Mouse (Mus musculus) inflammation-experienced regulatory T-cells (primary cell): ENCODE results near the gene Pde6h. TPM values are rescaled to one million over a fixed set of nuclear protein-coding genes. Genes with fewer than 3 reads are reported as not detected.

Source experiments
- polyA plus RNA-seq, 2 experiments: library from polyadenylated mRNA; unstranded; fragments of 100-300 nt; shearing (Covaris generic); gene quantifications; one replicate each; pipeline ENCODE4 v1.2.1; 2017

Gene Pde6h
- 1 to 10 TPM in 1 of 2 experiments, under 1 TPM in 1; 0.42 to 1.6 TPM for polyA plus RNA-seq

DNA sequence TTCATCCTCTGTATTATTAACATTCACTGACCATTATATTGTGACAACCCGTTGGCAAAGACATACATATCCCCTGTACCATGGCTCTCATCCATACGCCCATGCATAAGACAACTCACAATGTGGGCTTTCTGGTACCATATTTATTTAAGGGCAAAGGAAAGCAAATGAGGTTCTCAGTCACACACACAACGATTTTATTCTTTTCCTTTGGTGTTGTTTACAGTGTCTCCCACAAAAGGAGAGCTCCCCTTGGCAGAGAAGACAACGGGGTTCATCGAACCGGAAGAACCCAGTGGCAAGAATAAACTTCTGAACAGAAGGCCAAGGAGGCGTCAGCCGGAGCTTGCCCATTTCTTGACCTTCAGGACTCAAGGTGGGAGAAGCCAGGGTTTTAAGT is at the start of gene Pde6h:
TSS of gene Pde6h (plus strand) at position 301 of the 400 bp plus-strand sequence.

DNA sequence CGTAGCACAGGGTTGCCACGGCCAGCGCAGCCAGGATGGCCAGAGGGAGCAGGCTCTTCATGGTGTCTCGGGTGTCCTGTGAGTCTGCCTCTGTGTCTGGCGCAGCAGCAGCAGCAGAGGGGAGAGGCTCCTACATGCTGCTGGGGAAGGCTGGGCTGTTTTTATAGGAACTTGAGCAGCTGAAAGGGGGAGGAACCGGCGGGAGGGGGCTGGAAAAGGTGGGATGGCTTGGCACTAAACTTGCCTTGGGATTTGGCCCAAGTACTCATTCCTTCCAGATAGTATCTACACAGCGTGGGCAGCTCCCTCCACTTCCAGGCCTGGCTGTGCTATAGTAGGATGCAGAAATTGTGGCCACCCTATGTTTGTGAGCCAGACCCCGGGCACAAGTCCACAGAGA is 48.0 kb upstream of the Pde6h start, which contains the start of gene Mgp:
TSS of gene Mgp (minus strand) at position 154 of the 400 bp plus-strand sequence.

DNA sequence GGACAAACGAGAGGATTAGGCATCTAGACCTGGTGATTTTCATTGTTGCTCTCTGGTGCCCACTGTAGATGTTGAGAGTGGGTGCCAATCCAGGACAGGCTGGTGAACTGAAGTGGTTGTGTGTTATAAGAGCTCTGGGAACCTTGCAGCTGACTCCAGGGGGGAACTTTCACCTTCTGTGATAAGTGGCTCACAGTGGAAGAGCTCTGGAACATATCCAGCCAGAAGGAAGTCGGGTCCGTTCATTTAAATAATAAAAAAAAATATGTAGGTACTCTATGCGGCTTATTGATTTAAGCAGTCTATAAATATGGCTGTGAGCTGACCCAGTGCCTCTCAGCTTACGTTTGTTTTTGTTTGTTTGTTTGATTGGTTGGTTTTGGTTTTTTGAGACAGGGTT is 1.6 kb upstream of the Pde6h start, which contains the start of gene Erp27:
TSS of gene Erp27 (minus strand) at position 101 of the 400 bp plus-strand sequence.

DNA sequence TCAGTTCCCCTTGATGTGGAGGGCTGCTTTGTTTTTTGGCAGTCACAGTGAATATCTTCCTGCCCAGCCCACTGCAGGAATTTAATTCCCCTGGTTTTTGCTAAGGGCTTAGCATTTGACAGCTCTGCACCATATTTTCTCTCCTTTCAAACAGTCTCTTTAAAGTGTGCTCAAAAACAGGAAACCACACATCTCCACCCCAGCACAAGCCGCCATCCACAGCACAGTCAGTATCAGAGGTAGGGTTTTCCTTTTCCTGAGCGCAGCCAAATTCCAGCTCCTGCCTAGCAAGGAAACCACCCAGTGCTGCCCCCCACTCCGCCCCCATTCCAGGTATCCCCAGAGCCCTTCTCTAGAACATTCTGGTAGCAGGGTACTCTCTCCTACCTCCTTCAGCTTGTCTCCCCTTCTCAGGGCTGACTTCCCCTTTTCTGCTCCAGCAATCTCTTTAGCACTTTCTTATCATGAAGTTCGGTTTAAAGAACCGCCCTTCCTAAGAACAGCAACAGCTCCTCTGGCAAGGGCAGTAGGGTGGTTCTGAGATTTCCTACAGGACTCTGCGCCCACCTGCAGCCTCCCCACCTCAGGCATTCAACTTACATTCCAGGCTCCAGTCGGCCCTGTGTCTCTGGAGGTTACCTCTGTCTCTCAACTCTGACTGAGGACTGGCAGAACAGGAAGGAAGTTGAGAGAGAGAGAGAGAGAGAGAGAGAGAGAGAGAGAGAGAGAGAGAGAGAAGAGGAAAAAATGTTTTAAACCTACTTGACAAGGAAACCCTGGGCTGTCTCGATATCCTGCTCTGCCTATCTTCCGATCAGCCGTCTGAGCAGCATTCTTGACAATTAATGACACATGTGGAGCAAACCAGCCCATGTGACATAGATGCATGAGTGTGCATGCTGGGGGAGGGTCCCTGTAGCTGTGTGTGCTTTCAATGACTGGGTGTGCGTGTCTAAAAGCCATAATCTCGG is 17.7 kb downstream of the Pde6h start, which contains the start of gene Arhgdib:
TSS of gene Arhgdib (minus strand) at position 849 of the 971 bp plus-strand sequence.

Other genes with a start within 250 kb of the Pde6h start
- gene Gucy2c, start 142.1 kb upstream of the Pde6h start, polyA plus RNA-seq: under 1 TPM in 1 of 2 experiments, not detected in 1; 0.28 TPM
- gene Hist4h4, start 119.4 kb upstream of the Pde6h start, polyA plus RNA-seq: 1 to 10 TPM; 1.5 to 1.6 TPM
- gene H2afj, start 115.6 kb upstream of the Pde6h start, polyA plus RNA-seq: 100 to 1,000 TPM; 142 to 168 TPM
- gene BC049715, start 96.2 kb upstream of the Pde6h start, polyA plus RNA-seq: 1 to 10 TPM; 3.4 to 4.0 TPM
- 100 to 1,000 TPM; 104 to 132 TPM for gene Wbp11, start 95.6 kb upstream of the Pde6h start, polyA plus RNA-seq
- not detected for gene Smco3, start 88.4 kb upstream of the Pde6h start, polyA plus RNA-seq
- 1 to 10 TPM; 1.9 to 3.8 TPM for gene Art4, start 66.1 kb upstream of the Pde6h start, polyA plus RNA-seq
- not detected for gene Mgp, start 48.0 kb upstream of the Pde6h start, polyA plus RNA-seq
- gene Erp27, start 1.7 kb upstream of the Pde6h start, polyA plus RNA-seq: 1 to 10 TPM; 1.8 TPM
- 1,000 to 10,000 TPM; 2,036 to 2,387 TPM for gene Arhgdib, start 18.1 kb downstream of the Pde6h start, polyA plus RNA-seq
- gene Rerg, start 246.7 kb downstream of the Pde6h start, polyA plus RNA-seq: under 1 TPM in 1 of 2 experiments, not detected in 1; 0.17 TPM